Comparison of ENCODE assay signal across 18 mouse cellular contexts in genomic region chr17:86419199-86419598, GRCm38 (mm10).
"Had no signal": no experiment of that assay in that cellular context is flagged by ENCODE, and none has a peak within 500 bp of the region (broad histone marks: within the 10 kb centered on the region; RNA-seq: fewer than 3 reads in every experiment).

No protein-coding gene starts in this region.

- H3K27me3 ChIP-seq: neural tube, embryonic 13.5 days; neural tube, embryonic 15.5 days had no signal

- H3K4me2 ChIP-seq: lung, embryonic 14.5 days; midbrain, embryonic 12.5 days; neural tube, embryonic 13.5 days; neural tube, embryonic 15.5 days had no signal

- H3K27ac ChIP-seq: midbrain, embryonic 10.5 days; midbrain, embryonic 12.5 days; neural tube, embryonic 13.5 days; neural tube, embryonic 15.5 days had no signal

- ATAC-seq: midbrain, embryonic 16.5 days had no signal

- DNase-seq: lung, adult 18-20 months; lung, embryonic 14.5 days; lung, postnatal 10 days; lung, postnatal 4 days; midbrain, embryonic 14.5 days; retina, postnatal 1 day; right cerebral cortex, adult 18-20 months; right cerebral cortex, postnatal 4 days; spleen, adult 18-20 months; thymus, adult 18-20 months; thymus, postnatal 14 days; thymus, postnatal 36 days had no signal

- H3K4me3 ChIP-seq: midbrain, embryonic 10.5 days; midbrain, embryonic 12.5 days; myocyte; neural tube, embryonic 13.5 days; neural tube, embryonic 15.5 days had no signal

- H3K9me3 ChIP-seq: neural tube, embryonic 13.5 days; neural tube, embryonic 15.5 days had no signal

- H3K36me3 ChIP-seq: midbrain, embryonic 10.5 days; midbrain, embryonic 12.5 days; neural tube, embryonic 13.5 days; neural tube, embryonic 15.5 days had no signal

- H3K9ac ChIP-seq: lung, embryonic 14.5 days; midbrain, embryonic 12.5 days; neural tube, embryonic 13.5 days; neural tube, embryonic 15.5 days had no signal
